Mouse (Mus musculus) forebrain, postnatal 0 days (tissue): ENCODE measurements around the gene Abcf1. TPM values are rescaled to one million over a fixed set of nuclear protein-coding genes. Genes with fewer than 3 reads are reported as not detected.

Source experiments
- ATAC-seq: fragments of 200-750 bp; cut with Nextera tagmentation; 2 replicates; pipeline ENCODE4 v1.8.0; 2017; ENCODE audit warnings: mild to moderate bottlenecking, moderate library complexity
- DNase-seq: peaks from one replicate; pipeline ENCODE4 v3.0.0-alpha.2; 2015
- H3K27ac ChIP-seq: fragments of 300-500 bp; sonication (generic); 2 replicates; pipeline ENCODE4 v1.5.1; 2014; ENCODE audit warnings: low read depth, mild to moderate bottlenecking, antibody characterized with exemption, low read length, moderate library complexity, mixed read lengths
- H3K27me3 ChIP-seq: fragments of 300-500 bp; sonication (generic); 2 replicates; pipeline ENCODE4 v1.6.1; 2014; ENCODE audit warnings: mild to moderate bottlenecking, low read length, mixed read lengths; ENCODE audit not compliant: insufficient read depth
- H3K36me3 ChIP-seq: fragments of 300-500 bp; sonication (generic); 2 replicates; pipeline ENCODE4 v1.6.1; 2014; ENCODE audit warnings: mild to moderate bottlenecking, moderate library complexity; ENCODE audit not compliant: insufficient read depth
- H3K4me1 ChIP-seq: fragments of 300-500 bp; sonication (generic); 2 replicates; pipeline ENCODE4 v1.6.1; 2014; ENCODE audit warnings: antibody characterized with exemption; ENCODE audit not compliant: insufficient read depth
- H3K4me2 ChIP-seq: fragments of 300-500 bp; sonication (generic); 2 replicates; pipeline ENCODE4 v1.6.1; 2014; ENCODE audit warnings: low read depth, mild to moderate bottlenecking, moderate library complexity
- H3K4me3 ChIP-seq: fragments of 300-500 bp; sonication (generic); 2 replicates; pipeline ENCODE4 v1.5.1; 2014; ENCODE audit warnings: low read depth, low read length, mixed read lengths
- H3K9ac ChIP-seq: fragments of 300-500 bp; sonication (generic); 2 replicates; pipeline ENCODE4 v1.6.1; 2014; ENCODE audit warnings: mild to moderate bottlenecking
- H3K9me3 ChIP-seq: fragments of 300-500 bp; sonication (generic); 2 replicates; pipeline ENCODE4 v1.6.1; 2016; ENCODE audit warnings: low read length
- CTCF ChIP-seq: sonication (generic); IDR thresholded peaks from 2 replicates; pipeline ENCODE4 v1.5.1; 2016; ENCODE audit warnings: antibody characterized with exemption, control low read depth, low read depth
- WGBS: fragments of 180-500 bp; shearing (Covaris S2); extraction: QIAGEN DNeasy Blood & Tissue Kit; methylation state at CpG from one replicate; pipeline ENCODE4 v1.1.7; 2014; 5-methylcytosine and 5-hydroxymethylcytosine counted together
- polyA plus RNA-seq: library from polyadenylated mRNA; unstranded; fragments of >200 nt; fragmentation: Nextera tagmentation; extraction: Ambion mirVana; gene quantifications from 2 replicates; pipeline ENCODE4 v1.2.1, GENCODE M21; 2015
- total RNA-seq: library from RNA; depleted of rRNA; stranded (reverse); fragments of >200 nt; gene quantifications from 2 replicates; pipeline ENCODE4 v1.2.3, GENCODE M21; 2014

Abcf1 gene
- total and polyA plus RNA-seq, 2 experiments from 2014 or later = 60.4 to 101 TPM

DNA sequence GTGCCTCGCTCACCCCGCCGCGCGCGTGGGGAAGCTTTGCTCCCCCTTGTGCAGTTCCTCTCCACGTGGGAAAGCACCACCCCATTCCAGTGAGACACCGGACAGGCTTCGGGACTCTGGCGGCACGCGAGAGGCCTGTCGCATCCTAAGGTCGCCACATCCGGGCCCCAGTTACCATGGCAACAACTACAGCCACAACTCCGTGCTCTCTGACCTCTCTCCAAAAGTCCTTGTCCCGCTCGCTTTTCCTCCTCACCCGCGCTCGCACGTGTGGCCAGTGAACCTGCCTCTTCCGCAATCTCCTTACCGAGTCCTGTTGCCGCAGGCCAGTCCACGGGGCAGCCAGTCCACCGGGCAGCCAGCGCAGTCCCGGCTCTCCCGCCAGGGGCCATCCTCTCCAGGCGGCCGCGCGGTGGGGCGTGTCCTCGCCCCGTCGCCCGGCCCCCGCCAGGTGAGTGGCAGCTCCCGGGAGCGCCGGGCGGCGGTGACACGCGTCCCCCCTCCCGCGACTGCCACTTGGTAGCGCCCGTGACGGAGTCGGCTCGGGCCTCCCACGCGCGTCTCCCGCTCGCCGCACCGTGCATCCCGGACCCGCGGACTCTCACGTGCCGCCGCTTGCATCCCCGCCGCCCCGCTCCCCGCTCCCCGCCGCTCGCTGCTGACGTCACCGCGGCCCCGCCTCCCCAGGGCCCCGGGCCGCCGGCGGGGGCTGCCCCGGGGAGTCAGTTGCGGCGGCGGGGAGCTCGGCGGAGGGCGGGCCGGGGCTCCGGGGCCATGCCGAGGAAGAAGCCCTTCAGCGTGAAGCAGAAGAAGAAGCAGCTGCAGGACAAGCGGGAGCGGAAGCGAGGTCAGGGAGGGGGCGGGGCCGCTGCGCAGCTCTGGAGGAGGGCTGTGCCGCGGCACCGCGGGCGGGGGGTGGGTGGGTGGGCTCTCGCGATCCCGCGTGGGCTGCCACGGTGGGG lies 10.1 kb upstream of the Abcf1 start, which contains the start of the genes Gnl1 and Prr3:
Gnl1 (plus strand) TSS at position 451 of the 962 bp plus-strand sequence.
Prr3 (minus strand) TSS at position 836 of the 962 bp plus-strand sequence.
- Histone ChIP-seq H3K9me3 (no peaks in the 10 kb centered on the region), H3K4me1 (no peaks in the 10 kb centered on the region), H3K4me2 (peak within 1 kb of the TSS; percentile 86), H3K27me3 (no peaks in the 10 kb centered on the region), H3K4me3 (peak within 1 kb of the TSS; percentile 81), H3K9ac (peak within 1 kb of the TSS; percentile 83), H3K27ac (peak within 1 kb of the TSS; percentile 97), H3K36me3 (peaks cover 38% of the 10 kb centered on the region)
- DNase-seq (peak; percentile 94), ATAC-seq (peak; percentile 78)
- 0 out of 2 replicates have a peak, but pooled peaks have one; percentile 14 for TF ChIP-seq CTCF
- WGBS = under 1% methylated on average over 94 of the region's 109 CpGs

DNA sequence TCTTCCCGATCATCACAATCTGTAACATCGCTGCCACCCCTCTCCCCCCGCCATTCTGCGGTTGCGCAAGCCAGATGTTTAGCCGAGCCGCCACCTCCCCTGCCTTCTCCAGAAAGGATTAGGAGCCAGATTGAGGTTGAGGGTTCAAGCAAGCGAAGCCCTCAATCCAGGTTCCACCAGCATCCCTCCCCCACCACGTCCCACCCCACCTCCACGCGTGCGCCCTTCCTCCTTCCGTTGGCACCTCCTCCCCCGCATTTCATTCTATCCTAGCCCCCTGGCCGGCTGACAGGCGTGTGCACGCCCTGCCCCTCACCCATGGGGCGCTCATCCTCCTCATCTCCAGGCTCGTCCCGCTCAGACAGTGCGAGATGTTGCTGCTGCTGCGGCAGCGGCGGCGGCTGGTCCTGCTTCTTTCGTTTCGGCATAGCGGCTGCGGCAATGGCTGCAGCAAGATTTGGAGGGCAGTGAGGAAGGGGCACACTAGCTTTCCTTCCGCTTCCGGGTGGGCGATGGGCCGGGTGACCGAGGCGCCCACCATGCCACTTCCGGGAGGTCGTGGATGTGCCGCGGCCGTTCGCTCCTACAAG lies 9.3 kb upstream of the Abcf1 start:
- H3K4me2 ChIP-seq = peak overlapping the region; percentile 86
- H3K9ac ChIP-seq = peak overlapping the region; percentile 83
- no peak; the same call in 1 of the 2 replicates for TF ChIP-seq CTCF
- DNase-seq (peak; percentile 94), ATAC-seq (peak; percentile 89)
- H3K4me1 ChIP-seq = no peaks in the 10 kb centered on the region
- H3K27ac ChIP-seq = peak overlapping the region; percentile 97
- H3K36me3 ChIP-seq = peaks cover 43% of the 10 kb centered on the region
- WGBS = 2% methylated on average over 41 of the region's 41 CpGs
- H3K4me3 ChIP-seq = peak overlapping the region; percentile 81
- H3K27me3 ChIP-seq = no peaks in the 10 kb centered on the region
- H3K9me3 ChIP-seq = no peaks in the 10 kb centered on the region

DNA sequence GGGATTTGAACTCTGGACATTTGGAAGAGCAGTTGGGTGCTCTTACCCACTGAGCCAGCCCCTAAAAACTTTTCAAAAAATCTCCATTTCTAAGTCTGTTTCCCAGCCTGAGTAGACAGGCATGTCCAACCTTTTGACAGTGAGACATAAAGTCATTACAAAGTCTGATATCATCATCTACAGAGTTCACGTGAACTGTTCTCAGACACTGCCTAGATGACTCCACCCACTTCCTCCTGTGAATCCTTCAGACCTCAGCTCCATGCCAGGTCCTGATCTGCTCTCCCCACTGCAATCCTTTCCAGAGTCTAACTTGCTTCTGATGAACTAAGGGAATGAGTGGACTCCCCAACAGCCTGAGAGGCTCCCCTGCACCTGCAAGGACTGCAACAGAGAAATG lies 2.6 kb upstream of the Abcf1 start:
- H3K27ac ChIP-seq = no peak overlapping the region
- no peak overlapping the region for H3K4me3 ChIP-seq
- H3K27me3 ChIP-seq = no peaks in the 10 kb centered on the region
- H3K4me2 ChIP-seq = no peak overlapping the region
- peaks cover 35% of the 10 kb centered on the region for H3K36me3 ChIP-seq
- DNase-seq = no peak
- TF ChIP-seq CTCF = no peak
- 69% methylated on average over 1 of the region's 1 CpGs for WGBS
- H3K9ac ChIP-seq = no peak overlapping the region
- H3K9me3 ChIP-seq = no peaks in the 10 kb centered on the region
- peaks cover 16% of the 10 kb centered on the region for H3K4me1 ChIP-seq
- no peak for ATAC-seq

DNA sequence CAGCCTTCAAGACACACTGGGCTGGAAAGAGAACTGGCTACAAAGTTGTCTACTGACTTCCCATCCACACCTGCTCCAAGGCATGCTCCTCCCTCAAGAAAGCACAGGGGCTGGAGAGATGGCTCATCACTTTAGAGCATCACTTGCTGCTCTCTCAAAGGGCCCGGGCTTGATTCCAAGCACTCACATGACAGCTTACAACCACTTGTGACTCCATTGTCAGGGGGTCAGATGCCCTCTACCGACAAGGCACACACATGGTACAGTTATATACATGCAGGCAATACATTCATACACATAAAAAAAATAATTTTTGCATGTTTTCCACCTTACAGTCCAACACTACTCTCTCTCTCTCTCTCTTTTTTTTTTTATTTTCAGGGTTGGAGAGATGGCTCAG lies 1.9 kb downstream of the Abcf1 start:
- Histone ChIP-seq H3K4me3 (no peak overlapping the region), H3K9me3 (no peaks in the 10 kb centered on the region), H3K36me3 (peaks cover 30% of the 10 kb centered on the region), H3K4me2 (no peak overlapping the region), H3K27ac (no peak overlapping the region), H3K9ac (no peak overlapping the region), H3K4me1 (peaks cover 16% of the 10 kb centered on the region), H3K27me3 (no peaks in the 10 kb centered on the region)
- TF ChIP-seq CTCF = no peak
- no peak for DNase-seq
- WGBS = 94% methylated on average over 2 of the region's 2 CpGs
- ATAC-seq = no peak

DNA sequence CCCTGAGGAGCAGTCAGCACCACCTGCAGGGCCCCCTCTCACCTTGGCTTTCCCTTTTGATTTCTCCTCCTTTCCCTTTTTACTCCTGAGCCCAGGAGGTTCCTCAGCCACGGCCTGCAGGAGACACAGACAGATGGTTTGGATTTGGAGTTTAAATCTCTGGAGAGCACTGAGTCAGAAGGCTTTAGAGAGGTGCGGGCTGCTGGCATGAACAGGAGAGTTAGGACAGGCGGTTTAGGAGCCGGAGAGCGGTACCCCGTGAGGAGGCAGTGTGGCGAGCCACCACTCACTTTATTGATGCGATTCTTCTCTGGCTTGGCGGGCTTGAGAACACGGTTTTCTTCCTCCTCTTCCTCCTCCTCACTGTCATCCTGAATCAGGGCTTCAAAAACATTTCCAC lies 6.3 kb downstream of the Abcf1 start:
- no peak overlapping the region for H3K27ac ChIP-seq
- no peak for DNase-seq
- H3K27me3 ChIP-seq = no peaks in the 10 kb centered on the region
- no peak overlapping the region for H3K9ac ChIP-seq
- WGBS = 95% methylated on average over 10 of the region's 10 CpGs
- TF ChIP-seq CTCF = no peak
- no peak for ATAC-seq
- peaks cover 67% of the 10 kb centered on the region for H3K36me3 ChIP-seq
- peaks cover 3% of the 10 kb centered on the region; the same call in 1 of the 2 replicates for H3K4me1 ChIP-seq
- no peak overlapping the region for H3K4me3 ChIP-seq
- H3K9me3 ChIP-seq = no peaks in the 10 kb centered on the region
- H3K4me2 ChIP-seq = no peak overlapping the region

DNA sequence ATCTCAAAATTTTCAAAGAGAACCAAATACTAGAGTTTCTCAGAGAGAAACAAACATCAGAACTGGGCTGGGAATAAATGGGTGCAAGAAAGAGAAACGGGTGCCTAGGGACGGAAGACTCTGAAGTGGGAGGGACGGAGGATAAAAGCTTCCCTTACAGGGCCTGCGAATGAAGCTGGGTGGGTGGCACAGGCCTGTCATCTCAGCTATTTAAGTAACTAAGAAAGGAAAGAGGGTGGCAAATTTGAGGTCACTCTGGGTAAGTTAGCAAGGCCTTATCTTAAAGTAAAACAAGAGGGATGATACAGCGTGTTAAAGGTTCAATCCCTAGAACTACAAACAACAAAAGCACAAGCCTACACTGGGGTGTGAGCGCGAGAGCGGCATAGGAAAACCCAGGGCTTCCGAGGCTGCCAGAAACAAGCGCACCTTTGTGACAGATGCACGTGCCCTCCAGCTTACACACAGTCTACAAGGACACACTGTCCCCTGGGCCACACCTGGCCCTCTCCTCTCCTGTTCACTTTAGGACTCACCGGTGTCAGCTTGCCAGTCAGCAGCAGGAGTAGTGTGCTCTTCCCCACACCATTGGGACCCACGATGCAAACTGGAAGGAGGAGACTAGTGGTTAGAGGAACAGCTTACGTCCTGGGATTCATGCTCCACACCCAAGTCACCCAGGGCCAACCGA lies 10.9 kb downstream of the Abcf1 start:
- H3K9ac ChIP-seq = no peak overlapping the region
- peaks cover 78% of the 10 kb centered on the region for H3K36me3 ChIP-seq
- no peak overlapping the region for H3K27ac ChIP-seq
- no peak overlapping the region for H3K4me2 ChIP-seq
- WGBS = 97% methylated on average over 15 of the region's 15 CpGs
- H3K9me3 ChIP-seq = no peaks in the 10 kb centered on the region
- no peak overlapping the region for H3K4me3 ChIP-seq
- no peak for DNase-seq
- H3K27me3 ChIP-seq = no peaks in the 10 kb centered on the region
- ATAC-seq = no peak
- H3K4me1 ChIP-seq = no peaks in the 10 kb centered on the region
- TF ChIP-seq CTCF = no peak
